Mouse (Mus musculus) neural tube, postnatal 0 days (tissue): ENCODE data around the gene Scd2. TPM values are rescaled to one million over a fixed set of nuclear protein-coding genes. Genes with fewer than 3 reads are reported as not detected.

Source experiments
- microRNA-seq: library from miRNA; unstranded; fragments of <30 nt; microRNA quantifications from one replicate; pipeline ENCODE4, GENCODE M21; 2016
- polyA plus RNA-seq: library from polyadenylated mRNA; unstranded; fragments of >200 nt; fragmentation: Nextera tagmentation; extraction: Ambion mirVana; gene quantifications from 2 replicates; pipeline ENCODE4 v1.2.1, GENCODE M21; 2015

Scd2 gene
- 239 TPM in 2 replicates for polyA plus RNA-seq

GRCm38 (mm10) chr19:44292941-44293768 lies at the start of gene Scd2:
Gene Scd2 (plus strand): TSS chr19:44293674.

GRCm38 (mm10) chr19:44332833-44333623 lies 39.6 kb downstream of the Scd2 start, which contains the start of gene Scd4:
Gene Scd4 (plus strand): TSS chr19:44333092.

Small RNA genes within 50 kb of the gene (microRNA-seq; reads per million reads assigned to microRNA genes)
- gene Mir5114, result not detected

Other genes with a start within 250 kb of the Scd2 start
- 16.3 and 17.0 TPM in 2 replicates for gene Erlin1, start 223.9 kb upstream of the Scd2 start, polyA plus RNA-seq
- gene Chuk, start 186.2 kb upstream of the Scd2 start, polyA plus RNA-seq, result 36.8 and 38.5 TPM in 2 replicates
- gene Cwf19l1, start 157.8 kb upstream of the Scd2 start, polyA plus RNA-seq, result 23.2 and 24.4 TPM in 2 replicates
- gene Bloc1s2, start 147.2 kb upstream of the Scd2 start, polyA plus RNA-seq, result 176 and 191 TPM in 2 replicates
- 6.1 and 6.4 TPM in 2 replicates for gene Pkd2l1, start 101.2 kb upstream of the Scd2 start, polyA plus RNA-seq
- gene Scd3, start 90.4 kb upstream of the Scd2 start, polyA plus RNA-seq, result 3.5 and 4.4 TPM in 2 replicates
- gene Scd4, start 39.4 kb downstream of the Scd2 start, polyA plus RNA-seq, result 0.22 and 0.29 TPM in 2 replicates
- gene Scd1, start 114.2 kb downstream of the Scd2 start, polyA plus RNA-seq, result 11.5 and 12.3 TPM in 2 replicates
- 0.05 and 0.09 TPM in 2 replicates for gene Wnt8b, start 199.8 kb downstream of the Scd2 start, polyA plus RNA-seq